Mouse (Mus musculus): Measurements from ENCODE around the gene 6820408C15Rik.

Gene 6820408C15Rik

DNA sequence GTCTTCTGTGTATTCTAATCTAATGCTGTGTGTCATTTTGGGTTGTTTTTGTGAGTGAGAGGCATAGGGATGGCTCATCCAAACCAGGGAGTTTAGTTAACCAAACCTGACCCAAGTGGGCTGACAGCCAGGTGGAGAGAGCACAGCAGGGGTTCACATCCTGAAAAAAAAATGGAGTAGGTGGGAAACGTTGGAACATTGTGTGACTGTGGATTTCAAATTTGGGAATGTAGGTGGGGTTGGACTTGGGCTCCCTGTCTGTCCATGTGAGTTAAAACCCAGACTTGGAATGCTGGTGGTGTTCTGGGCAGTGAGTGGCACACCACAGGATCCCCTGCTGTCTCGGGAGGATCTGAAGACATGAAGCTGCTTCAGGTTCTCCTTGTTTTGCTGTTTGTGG is 61.4 kb downstream of the 6820408C15Rik start, which contains the start of gene Defb20:
TSS of gene Defb20 (plus strand) at position 301 of the 400 bp plus-strand sequence.
- no peak for DNase-seq

DNA sequence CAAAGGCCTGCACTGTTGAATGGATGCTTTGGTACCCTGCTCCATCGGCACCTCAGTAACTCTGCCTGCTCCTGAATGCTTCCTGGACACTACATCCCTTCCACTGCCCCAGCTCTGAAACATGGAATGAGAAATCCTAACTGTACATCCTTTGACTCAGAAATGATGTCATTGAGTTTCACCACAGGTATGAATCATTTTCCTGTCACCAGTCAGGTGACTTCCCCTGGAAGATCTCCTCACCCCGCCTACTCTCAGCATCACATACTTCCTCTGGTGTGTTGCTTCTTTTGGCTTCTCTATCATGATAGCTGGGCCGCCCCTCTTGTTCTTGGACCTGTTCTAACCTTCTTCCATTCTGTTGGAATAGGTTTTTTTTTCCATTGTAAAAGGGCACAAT is 65.5 kb downstream of the 6820408C15Rik start:
- DNase-seq, result no peak

DNA sequence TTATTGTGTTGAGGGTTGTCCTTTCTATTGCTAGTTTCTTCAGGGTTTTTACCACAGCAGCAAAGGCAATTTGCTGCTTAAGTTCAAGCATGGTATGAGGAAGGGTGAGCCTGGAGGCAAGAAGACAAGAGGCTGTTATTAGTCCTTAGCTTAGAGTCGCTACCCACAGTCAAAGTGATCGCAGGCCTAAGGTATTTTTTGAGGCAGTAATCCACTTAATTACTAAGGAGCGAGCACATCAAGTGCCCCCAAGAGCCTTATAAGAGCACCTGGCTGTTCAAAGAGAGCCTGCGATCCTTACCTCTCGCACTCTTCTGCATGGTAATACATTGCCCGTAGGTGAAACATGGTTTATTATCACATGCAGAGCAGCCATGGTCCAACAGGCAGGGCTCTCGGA is 66.3 kb downstream of the 6820408C15Rik start:
- no peak for DNase-seq

DNA sequence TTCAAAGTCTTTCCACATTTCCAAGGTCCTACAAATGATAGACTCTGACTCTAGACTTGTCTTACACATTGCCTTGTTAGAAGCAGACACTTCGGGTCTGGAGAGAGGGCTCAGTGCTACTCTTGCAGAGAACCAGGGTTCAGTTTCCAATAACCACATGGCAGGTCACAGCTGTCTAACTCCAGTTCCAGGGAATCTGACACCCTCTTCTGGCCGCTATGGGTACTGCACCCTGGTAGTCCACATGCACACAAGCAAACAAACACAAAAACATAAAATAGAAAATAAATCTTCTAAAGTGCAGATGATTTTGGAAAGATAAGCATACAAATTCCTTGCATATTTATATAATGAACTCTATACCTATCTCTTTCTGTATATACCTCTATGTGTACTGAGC is 71.6 kb downstream of the 6820408C15Rik start:
- DNase-seq, result no peak

DNA sequence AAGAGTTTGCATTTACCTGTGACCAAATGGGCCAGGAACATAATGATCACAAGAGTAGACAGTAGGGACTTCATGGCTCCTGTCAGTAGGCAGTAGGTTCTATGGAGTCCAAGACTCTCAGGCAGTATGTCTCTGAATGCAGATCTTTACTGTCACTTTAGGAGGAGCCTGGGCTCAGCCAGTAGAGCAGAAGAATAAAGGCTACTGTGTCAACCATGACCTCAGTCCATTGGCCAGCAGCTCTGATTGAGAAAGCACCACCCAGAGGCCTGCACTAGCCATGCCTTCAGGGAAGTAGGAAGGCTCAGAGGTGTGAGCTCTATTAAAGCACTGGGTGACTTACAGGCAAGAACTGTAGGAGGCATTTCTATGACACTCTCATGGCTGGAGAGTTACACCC is 74.7 kb downstream of the 6820408C15Rik start, which contains the start of gene Defb22:
TSS of gene Defb22 (minus strand) at position 101 of the 400 bp plus-strand sequence.
- no peak for DNase-seq

DNA sequence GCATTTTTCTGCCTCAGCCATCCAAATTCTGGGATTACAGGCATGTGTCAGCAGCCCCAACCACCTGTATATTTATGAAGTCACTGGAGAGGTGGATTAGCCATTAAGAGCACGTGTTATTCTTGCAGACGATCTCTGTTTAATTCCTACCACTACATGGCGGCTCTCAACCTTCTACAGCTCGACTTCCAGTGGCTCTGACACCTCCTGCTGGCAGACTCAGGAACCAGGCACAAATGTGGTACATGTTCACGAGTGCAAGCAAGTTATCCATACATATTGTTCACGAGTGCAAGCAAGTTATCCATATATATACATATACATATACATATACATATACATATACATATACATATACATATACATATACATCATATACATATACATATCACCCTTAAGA is 77.8 kb downstream of the 6820408C15Rik start:
- no peak for DNase-seq

All from right cerebral cortex, adult 18-20 months (tissue).